Mouse (Mus musculus) ES-E14 (cell line): ENCODE results near the gene Tns1.

ENCODE experiments used
- CHD2 ChIP-seq: IDR thresholded peaks from 2 replicates; pipeline ENCODE4 v1.6.1; 2014; ENCODE audit warnings: mild to moderate bottlenecking, low read depth, low read length, inconsistent platforms
- HCFC1 ChIP-seq: IDR thresholded peaks from 2 replicates; pipeline ENCODE4 v1.6.1; 2012; ENCODE audit warnings: low read length, inconsistent platforms, borderline replicate concordance; ENCODE audit not compliant: insufficient read depth
- MAFK ChIP-seq: IDR thresholded peaks from 2 replicates; pipeline ENCODE4 v1.6.1; 2014; ENCODE audit warnings: mild to moderate bottlenecking, low read depth, low read length, inconsistent platforms; ENCODE audit not compliant: insufficient read depth
- ZC3H11A ChIP-seq: IDR thresholded peaks from 2 replicates; pipeline ENCODE4 v1.6.1; 2012; ENCODE audit warnings: low read depth, mild to moderate bottlenecking, inconsistent platforms, low read length, borderline replicate concordance
- ZNF384 ChIP-seq: IDR thresholded peaks from 2 replicates; pipeline ENCODE4 v1.6.1; 2012; ENCODE audit warnings: low read depth, low read length, inconsistent platforms

DNA sequence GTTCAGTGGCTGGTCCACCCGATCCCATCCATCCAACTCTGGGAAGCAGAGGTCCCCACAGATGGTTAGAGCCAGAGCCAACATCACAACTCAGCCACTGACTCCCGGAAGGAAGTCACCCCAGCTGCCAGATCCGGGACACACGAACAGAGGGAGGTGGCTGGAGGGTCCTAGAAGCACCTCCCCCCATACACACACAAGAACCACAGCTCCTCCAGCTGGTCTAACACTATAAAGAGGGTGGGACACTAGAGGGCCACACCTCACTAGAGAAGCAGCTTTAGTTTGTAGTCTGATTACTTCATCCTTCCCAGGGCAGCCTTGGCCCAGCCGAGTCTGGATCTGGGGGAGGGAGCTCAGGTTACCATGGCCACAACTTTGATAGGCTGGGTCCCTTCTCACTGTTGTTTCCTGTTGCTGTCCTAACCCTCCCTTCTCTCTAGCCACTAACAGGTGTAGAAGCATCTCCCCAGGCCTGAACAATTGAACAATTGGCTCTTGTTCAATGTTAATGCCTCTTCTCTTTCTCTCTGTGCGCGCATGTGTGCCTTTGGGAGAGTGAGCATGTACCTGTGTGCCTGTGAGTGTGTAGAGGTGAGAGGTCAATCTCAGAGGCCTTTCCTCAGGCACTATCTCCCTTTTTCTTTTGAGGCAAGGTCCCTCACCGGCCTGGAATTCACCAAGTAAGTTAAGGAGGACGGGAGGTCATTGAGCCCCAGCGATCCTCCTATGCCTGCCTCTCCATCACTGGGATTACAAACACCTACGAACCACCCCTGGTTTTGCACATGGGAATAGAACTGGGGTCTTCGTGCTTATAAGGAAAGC is 157.6 kb downstream of the Tns1 start:
- TF ChIP-seq MAFK (no peak), ZC3H11A (no peak), ZNF384 (no peak), CHD2 (no peak), HCFC1 (no peak)
